Mouse (Mus musculus) retina, postnatal 1 day (tissue): Measurements from ENCODE around the gene Ogfrl1.
"Not testable (repeated sequence)": the region's sequence is repeated elsewhere in the genome, so short reads cannot be mapped to it uniquely, and the experiment has no call there.

Experiments
- DNase-seq: peaks from one replicate; pipeline ENCODE4 v3.0.0-alpha.2; 2012

Gene Ogfrl1

GRCm38 (mm10) chr1:23397623-23398022 lies at the start of gene Ogfrl1:
Ogfrl1 (minus strand) TSS chr1:23397772.
- DNase-seq: no peak

DNA sequence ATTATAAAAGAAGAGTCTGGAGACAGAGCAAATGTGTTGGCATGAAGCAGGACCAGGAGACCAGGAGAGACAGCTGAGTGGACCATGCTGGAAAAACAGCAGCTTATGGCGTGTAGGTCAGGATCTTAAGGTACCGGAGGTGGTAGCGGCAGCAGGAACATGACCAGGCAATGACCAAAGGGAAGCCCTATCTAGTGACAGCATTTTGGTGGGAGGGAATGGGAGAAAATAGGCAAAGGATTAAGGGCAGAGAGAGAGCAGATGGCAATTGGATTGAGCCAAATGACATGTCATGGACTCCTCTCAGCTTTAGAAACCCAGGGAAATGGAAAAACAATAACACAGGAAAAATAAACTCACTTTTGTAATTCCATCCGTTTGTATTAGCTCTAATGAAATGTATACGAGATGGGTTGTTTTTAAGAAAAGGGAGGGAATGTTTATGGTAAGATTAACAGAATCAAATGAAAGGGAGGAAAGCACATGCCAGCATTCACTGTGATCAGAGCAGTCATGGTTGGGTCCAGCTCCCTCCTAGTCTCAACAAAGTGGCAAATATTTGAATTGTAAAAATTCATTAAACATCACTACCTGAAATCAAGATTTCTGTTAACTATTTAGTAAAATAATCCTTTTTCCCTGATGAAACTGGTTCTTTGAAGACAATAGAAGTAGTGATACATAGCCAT lies 48.3 kb upstream of the Ogfrl1 start:
- DNase-seq: no peak

- DNase-seq: no peak
Measured at GRCm38 (mm10) chr1:23433612-23434011, 36.0 kb upstream of the Ogfrl1 start.

DNA sequence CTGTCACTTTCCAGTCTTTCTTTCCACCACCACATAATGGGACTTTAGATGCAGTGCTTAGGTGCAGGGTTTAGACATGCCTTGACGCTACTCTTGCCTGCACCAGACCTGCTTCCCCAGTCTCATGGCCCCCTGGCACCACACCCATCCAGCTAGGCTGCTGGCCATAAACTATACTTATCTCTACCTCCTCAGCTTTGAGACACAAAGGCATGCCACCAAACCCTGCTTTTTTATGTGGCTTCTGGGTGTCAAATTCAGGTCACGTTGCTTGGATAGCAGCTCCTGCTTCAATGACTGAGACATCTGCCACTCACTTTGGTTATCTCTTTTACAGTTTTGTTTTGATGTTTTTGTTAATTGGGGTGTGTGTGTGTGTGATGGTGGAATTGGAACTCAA lies 28.9 kb upstream of the Ogfrl1 start:
- no peak for DNase-seq

GRCm38 (mm10) chr1:23418941-23419340 lies 21.4 kb upstream of the Ogfrl1 start:
- DNase-seq: no peak

DNA sequence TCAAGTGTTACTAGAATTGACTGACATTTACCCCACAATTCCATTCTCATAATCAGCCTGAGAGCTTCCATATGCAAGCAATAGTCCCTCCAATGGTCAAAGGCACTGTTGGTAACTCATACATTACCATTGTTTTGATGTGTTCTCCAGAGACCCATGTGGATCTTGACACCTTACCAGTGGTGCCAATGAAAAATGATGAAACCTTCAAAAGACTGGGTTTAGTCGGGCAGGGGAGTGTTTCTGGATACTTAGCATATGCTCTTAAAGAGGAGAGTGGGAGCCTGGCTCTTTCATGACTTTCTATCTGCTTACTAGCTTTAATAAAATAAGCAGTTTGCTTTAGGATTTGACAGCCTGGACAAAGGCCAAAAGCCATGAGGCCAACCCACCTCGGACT lies 20.5 kb upstream of the Ogfrl1 start:
- DNase-seq: no peak

- no peak for DNase-seq
Measured at GRCm38 (mm10) chr1:23417562-23417961, 20.0 kb upstream of the Ogfrl1 start.

GRCm38 (mm10) chr1:23411533-23411932 lies 14.0 kb upstream of the Ogfrl1 start:
- DNase-seq: no peak

DNA sequence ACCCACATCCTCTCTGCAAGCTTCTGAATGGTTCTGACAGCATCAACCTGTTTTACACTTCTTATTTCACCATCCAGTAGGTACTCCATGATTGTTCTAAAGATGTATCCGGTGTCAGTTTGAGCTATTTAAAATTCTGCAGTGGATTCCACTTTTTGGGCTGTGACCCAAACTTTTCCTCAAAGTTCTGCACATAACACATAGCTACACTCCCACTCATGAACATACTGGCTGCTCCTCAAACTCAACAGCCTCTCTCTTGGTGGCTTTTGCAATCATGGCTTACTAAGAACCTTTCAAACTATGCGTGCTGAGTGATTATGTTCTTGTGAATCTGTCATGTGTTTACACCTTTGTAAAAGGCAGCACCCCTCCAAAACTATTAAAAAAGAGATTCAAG lies 12.4 kb upstream of the Ogfrl1 start:
- DNase-seq: no peak

- DNase-seq: no peak
Measured at GRCm38 (mm10) chr1:23402401-23402800, 4.8 kb upstream of the Ogfrl1 start.

DNA sequence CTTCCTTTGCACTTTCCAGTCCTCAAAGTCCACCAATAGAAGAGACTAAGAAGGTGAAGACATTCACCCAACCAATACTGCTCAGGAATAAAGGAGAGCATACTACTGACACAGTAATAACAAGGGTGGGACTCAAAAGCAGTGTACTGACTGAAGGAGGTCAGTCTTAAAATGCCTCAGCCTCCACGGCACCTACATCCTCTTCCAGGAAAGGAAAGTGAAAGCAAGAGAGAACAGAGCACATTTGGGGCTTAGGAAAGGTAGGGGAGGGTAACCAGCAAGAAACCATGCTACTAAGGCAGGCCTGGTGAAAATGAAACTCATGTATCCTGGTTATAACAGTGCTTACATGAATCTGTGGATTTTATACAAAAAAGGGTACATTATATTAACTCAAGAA lies 2.0 kb upstream of the Ogfrl1 start:
- DNase-seq: no peak

- not testable (repeated sequence) for DNase-seq
Measured at GRCm38 (mm10) chr1:23394356-23394755, 3.2 kb downstream of the Ogfrl1 start.

DNA sequence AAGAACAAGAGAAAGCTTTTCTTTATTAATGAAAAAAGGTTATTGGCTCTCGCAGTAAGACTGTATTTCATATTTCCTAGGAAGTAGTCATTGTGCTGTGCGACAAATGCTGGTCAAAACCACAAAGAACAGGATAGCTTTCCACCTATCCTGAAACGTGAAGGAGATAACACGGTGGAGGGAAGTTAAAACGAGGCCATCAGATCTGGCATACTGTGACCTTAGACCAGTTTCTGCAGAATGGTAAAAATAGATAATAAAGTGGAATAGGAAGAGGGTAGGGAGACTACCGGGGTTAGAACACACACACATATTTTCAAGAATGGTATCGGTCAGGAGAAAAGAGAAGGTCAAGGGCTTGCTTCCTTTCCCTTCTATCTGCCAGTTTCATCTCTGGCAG lies 5.8 kb downstream of the Ogfrl1 start:
- DNase-seq: no peak

DNA sequence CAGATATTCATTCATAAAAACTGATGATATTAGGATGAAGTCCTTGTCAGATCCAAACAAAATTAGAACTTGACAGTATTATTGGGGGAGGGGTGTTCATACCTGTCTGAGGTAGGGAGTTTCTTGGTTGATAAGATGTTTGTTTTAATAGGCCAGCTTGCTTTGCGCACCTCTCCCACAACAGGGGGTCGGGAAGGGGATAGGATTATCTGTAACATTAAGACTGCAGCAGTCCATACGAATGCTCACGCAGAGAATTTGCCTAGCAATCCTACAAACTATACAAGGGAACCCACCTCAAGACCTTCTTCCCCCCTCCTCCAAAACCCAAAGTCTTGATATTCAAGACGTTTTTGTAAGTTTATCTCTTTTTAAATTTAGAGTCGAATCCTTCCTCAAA lies 13.2 kb downstream of the Ogfrl1 start:
- no peak for DNase-seq

DNA sequence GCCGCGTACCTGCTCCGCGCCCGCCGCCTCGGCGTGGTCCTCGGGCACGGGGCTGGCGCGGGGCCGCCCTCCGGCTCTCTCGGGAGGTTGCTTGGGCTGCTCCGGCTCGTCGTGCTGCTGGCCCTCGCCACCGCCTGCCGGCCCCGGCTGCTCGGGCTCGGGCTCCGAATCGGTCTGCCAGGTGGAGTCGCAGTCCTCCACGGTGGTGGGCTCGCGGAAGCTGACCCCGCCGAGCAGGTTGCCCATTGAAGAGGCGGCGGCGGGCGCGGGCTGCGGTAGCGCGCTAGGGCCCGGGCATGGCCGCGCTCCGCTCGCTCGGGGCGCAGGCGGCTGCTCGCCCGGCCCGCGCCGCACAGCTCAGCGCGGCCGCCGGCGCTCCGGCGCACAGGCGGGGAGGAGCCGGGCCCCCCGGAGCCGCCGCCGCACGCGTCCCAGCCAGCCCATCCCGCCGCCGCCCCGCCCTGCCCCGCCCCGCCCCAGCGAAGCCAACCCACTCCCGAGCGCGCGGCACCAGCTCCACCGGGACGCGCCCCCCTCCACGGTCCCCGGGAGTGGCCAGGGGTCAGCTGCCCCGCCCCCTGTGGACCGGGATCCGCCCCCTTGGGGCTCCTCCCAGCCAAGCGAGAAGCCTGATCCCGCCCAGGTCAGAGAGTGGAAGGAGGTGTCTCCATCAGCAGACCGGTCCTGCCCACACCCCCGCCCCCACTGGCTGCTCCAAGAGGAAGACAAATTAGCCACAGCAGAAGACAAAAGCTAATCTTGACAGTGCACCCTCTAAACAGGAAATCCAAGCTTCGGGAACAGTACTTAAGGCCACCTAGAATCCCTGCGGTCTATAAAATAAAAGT lies 14.5 kb downstream of the Ogfrl1 start:
- DNase-seq: peak; percentile 97

DNA sequence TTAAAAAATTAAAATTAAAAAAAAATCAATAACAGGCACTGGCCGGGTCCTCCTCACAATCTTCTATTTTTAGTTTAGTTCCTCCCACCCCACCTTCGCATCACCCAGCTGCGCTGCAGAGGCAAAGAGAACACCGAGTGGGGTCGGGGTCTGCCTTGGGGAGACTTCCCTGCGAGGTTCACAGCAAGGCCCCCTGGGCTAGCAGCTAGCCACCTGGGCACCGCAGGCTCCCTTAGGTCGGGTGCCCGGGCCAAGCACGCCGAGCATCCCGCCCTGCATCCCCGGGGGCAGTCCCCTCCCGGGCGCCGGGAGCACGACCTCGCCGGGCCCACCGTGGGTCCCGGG lies 15.1 kb downstream of the Ogfrl1 start:
- DNase-seq: no peak

DNA sequence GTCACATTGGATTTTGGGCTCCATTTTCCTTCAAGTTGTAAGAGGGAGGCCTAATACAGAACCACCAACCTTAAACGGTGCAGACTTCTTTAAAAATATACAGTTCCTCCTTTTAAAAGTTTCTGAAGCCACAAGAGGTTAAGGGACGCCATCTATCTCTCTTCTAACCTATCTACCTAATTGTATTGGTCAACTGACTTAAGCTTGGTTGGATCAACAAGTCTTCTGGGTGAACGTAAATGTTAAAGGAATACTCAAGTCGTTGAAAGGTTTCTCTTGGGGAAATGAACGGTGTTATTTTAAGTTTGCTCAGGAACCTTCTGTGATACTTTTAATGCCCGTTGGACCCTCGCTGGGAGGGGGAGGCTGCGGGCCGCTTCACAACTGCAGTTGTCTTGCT lies 15.5 kb downstream of the Ogfrl1 start:
- no peak for DNase-seq

DNA sequence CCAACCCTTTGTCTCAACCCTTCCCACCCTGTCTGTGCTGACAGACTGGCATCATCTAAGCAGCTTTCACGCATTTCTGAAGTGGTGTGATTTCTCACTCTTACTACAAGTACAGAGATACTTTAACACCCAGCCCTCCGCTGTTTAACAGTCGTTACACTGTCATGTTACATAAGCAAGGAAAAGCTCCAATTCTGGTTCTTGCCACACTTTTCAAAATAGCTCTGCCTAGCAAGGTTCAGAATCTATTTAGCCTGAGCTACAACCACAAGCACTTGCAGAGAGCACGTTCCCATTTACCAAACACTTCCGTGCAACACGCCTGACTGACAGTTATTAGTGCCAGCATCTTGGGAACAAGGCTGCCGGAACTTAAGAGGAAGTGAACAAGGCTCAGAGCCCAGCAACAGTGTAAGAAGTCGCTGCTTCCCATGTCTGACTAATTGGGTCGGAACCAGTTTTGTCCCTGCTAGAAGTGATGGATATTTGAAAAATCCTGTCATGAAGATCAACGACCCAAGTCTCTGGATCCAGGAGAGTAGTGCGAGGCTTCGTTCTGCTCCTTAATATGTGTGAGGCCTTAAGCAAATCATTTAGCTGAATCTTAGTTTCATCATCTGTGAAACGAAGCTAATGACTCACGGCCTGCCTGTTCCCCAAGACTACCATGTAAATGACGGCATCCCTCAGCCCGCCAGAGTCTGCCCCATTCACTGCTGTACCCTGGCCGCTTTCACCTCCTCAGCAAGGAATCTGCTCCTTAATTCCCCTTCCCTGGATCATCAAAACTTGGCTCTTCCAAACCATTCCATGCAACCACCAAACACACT lies 17.4 kb downstream of the Ogfrl1 start:
- peak; percentile 25 for DNase-seq

DNA sequence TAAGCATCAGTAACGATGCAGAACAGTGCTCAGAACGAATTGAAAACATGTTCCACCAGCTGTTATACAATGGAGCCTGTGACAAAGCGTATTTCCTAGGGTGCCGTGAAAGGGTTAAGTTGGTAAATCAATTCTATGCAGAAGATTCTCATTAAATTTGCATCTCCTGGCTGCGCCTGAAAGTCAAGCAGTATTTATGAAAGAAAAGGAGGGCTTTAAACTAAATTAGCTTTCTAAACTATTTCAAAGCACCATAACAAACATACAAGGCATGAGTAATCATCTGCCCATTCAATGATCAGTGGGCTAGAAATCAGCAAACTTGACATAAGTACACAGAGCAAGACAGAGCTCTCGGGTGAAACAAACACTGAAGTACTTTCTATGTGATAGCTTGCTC lies 18.3 kb downstream of the Ogfrl1 start:
- DNase-seq: no peak

- DNase-seq: no peak
Measured at GRCm38 (mm10) chr1:23377572-23377971, 20.0 kb downstream of the Ogfrl1 start.

- no peak for DNase-seq
Measured at GRCm38 (mm10) chr1:23374156-23374555, 23.4 kb downstream of the Ogfrl1 start.

DNA sequence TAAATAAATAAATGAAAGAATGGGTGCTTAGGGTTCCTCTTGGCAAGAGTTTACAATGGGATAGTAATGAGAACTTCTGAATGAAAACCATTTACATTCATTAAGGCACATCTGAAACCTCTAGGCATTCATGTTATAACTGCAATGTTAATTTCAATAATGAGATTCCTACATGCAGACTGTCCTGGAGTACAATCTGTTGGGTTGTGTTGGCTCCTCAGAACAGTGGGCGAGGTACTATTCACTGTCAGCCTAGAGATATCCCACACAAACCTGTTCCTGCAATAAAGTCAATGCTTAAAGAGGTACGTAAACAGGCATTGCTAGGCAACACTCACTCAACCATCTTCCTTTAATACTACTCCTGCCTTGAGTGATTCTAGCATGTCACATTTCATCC lies 32.0 kb downstream of the Ogfrl1 start:
- no peak for DNase-seq

DNA sequence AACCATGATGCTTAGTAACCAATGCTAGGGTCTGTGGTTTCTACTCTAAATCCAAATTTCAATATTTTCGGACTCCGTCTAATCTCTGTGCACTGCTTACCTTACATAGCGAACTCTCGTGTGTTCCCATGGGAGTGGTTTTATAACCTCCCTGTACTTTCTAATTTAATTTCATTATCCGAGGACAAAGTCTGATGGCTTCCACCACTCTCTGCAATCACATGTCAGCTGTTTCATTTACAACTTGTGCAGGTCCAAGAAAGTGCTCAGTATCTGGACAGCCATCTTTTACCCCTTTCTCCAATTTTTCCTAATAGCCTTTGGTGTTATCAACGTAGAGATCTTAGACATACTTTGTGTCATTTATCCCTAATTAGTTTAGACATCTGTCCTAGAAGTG lies 44.7 kb downstream of the Ogfrl1 start:
- no peak for DNase-seq

GRCm38 (mm10) chr1:23351756-23352155 lies 45.8 kb downstream of the Ogfrl1 start:
- no peak for DNase-seq
